9 mouse cellular contexts compared by ENCODE assay signal in genomic region chr17:88274003-88274698, GRCm38 (mm10).
DNase-seq lines count a peak whose midpoint lies in the region; ATAC-seq and TF ChIP-seq lines count a peak whose summit lies in the region.
"Had no signal": no experiment of that assay in that cellular context is flagged by ENCODE, and none has a peak within 500 bp of the region (broad histone marks: within the 10 kb centered on the region; RNA-seq: fewer than 3 reads in every experiment).

No protein-coding gene starts in this region.

- no peak for ATAC-seq in embryonic facial prominence, embryonic 13.5 days (ENCODE audit: insufficient number of reproducible peaks, insufficient read depth, low FRiP score, low TSS enrichment, low read depth)
- ATAC-seq in midbrain, postnatal 0 days (ENCODE audit: low FRiP score): peak; percentile 80

- 68% methylated on average over 14 of the region's 14 CpGs for WGBS in embryonic facial prominence, embryonic 13.5 days
- 86% methylated on average over 14 of the region's 14 CpGs for WGBS in embryonic facial prominence, embryonic 10.5 days
- 37% methylated on average over 14 of the region's 14 CpGs for WGBS in kidney, adult 2 months
- 63% methylated on average over 14 of the region's 14 CpGs for WGBS in midbrain, postnatal 0 days
- WGBS in thymus, adult 2 months: 69% methylated on average over 14 of the region's 14 CpGs

- H3K27me3 ChIP-seq in embryonic facial prominence, embryonic 13.5 days: no peaks in the 10 kb centered on the region
- no peaks in the 10 kb centered on the region for H3K27me3 ChIP-seq in embryonic facial prominence, embryonic 10.5 days (replicated peaks; ENCODE audit: low read depth, poor library complexity, severe bottlenecking)
- no peaks in the 10 kb centered on the region for H3K27me3 ChIP-seq in kidney, adult 2 months (replicated peaks; ENCODE audit: control insufficient read depth, insufficient read depth, low read length)
- no peaks in the 10 kb centered on the region for H3K27me3 ChIP-seq in midbrain, postnatal 0 days (ENCODE audit: insufficient read depth, low read length)
- no peaks in the 10 kb centered on the region for H3K27me3 ChIP-seq in thymus, adult 2 months (ENCODE audit: control insufficient read depth, insufficient read depth, low read length)
- H3K27me3 ChIP-seq: liver, embryonic 15.5 days had no signal

- TF ChIP-seq POLR2A in kidney, adult 2 months (IDR thresholded peaks at IDR 0.05; ENCODE audit: low read depth, low read length): no peak
- no peak for TF ChIP-seq POLR2A in thymus, adult 2 months (IDR thresholded peaks at IDR 0.05; ENCODE audit: control insufficient read depth, extremely low read depth, insufficient read depth, low read length, poor library complexity)

- H3K27ac ChIP-seq in embryonic facial prominence, embryonic 13.5 days: peak overlapping the region; percentile 44; the same call in 1 of the 2 replicates
- no peak overlapping the region for H3K27ac ChIP-seq in embryonic facial prominence, embryonic 10.5 days (replicated peaks)
- H3K27ac ChIP-seq in gastrocnemius, adult 2 months: peak overlapping the region; percentile 73
- peak overlapping the region; percentile 34; the same call in 1 of the 2 replicates for H3K27ac ChIP-seq in kidney, adult 2 months (ENCODE audit: insufficient read depth, low read depth, low read length)
- H3K27ac ChIP-seq in midbrain, postnatal 0 days (ENCODE audit: low read depth, low read length): peak overlapping the region; percentile 68
- H3K27ac ChIP-seq in thymus, adult 2 months (ENCODE audit: control insufficient read depth, insufficient read depth, low read length): no peak overlapping the region
- H3K27ac ChIP-seq: liver, embryonic 15.5 days had no signal

- no peak overlapping the region; the same call in 1 of the 2 replicates for H3K4me2 ChIP-seq in embryonic facial prominence, embryonic 13.5 days
- peak overlapping the region; percentile 6; the same call in 1 of the 2 replicates for H3K4me2 ChIP-seq in midbrain, postnatal 0 days (ENCODE audit: low read depth, low read length, poor library complexity, severe bottlenecking)
- H3K4me2 ChIP-seq: liver, embryonic 15.5 days had no signal

- no peak for TF ChIP-seq CTCF in gastrocnemius, adult 2 months (IDR thresholded peaks at IDR 0.05)
- TF ChIP-seq CTCF in kidney, adult 2 months (conservative IDR thresholded peaks at IDR 0.05; ENCODE audit: insufficient read depth, insufficient read length, low read depth, low read length): no peak
- no peak for TF ChIP-seq CTCF in midbrain, postnatal 0 days (IDR thresholded peaks at IDR 0.05)
- TF ChIP-seq CTCF in thymus, adult 2 months (IDR thresholded peaks at IDR 0.05; ENCODE audit: borderline replicate concordance, control insufficient read depth, extremely low read depth, insufficient read depth, low read length, poor library complexity): no peak

- H3K9ac ChIP-seq in embryonic facial prominence, embryonic 13.5 days: no peak overlapping the region
- H3K9ac ChIP-seq in midbrain, postnatal 0 days (replicated peaks; ENCODE audit: low read length, poor library complexity, severe bottlenecking): no peak overlapping the region
- H3K9ac ChIP-seq: liver, embryonic 15.5 days had no signal

- H3K36me3 ChIP-seq in embryonic facial prominence, embryonic 13.5 days: no peaks in the 10 kb centered on the region
- H3K36me3 ChIP-seq in embryonic facial prominence, embryonic 10.5 days (replicated peaks): no peaks in the 10 kb centered on the region
- no peaks in the 10 kb centered on the region for H3K36me3 ChIP-seq in kidney, adult 2 months (ENCODE audit: control insufficient read depth, insufficient read depth, low read length)
- H3K36me3 ChIP-seq in midbrain, postnatal 0 days (ENCODE audit: insufficient read depth, low read length): no peaks in the 10 kb centered on the region
- H3K36me3 ChIP-seq in thymus, adult 2 months (ENCODE audit: control insufficient read depth, insufficient read depth, low read length): no peaks in the 10 kb centered on the region
- H3K36me3 ChIP-seq: liver, embryonic 15.5 days had no signal

- H3K4me3 ChIP-seq in embryonic facial prominence, embryonic 13.5 days: no peak overlapping the region
- H3K4me3 ChIP-seq in embryonic facial prominence, embryonic 10.5 days: no peak overlapping the region
- H3K4me3 ChIP-seq in gastrocnemius, adult 2 months: peak overlapping the region; percentile 55
- H3K4me3 ChIP-seq in kidney, adult 2 months (ENCODE audit: insufficient read depth, low read depth, low read length): peak overlapping the region; percentile 30; the same call in 1 of the 2 replicates
- no peak overlapping the region for H3K4me3 ChIP-seq in midbrain, postnatal 0 days (ENCODE audit: low read depth, low read length)
- no peak overlapping the region for H3K4me3 ChIP-seq in thymus, adult 2 months (ENCODE audit: control insufficient read depth, insufficient read depth, low read length)
- H3K4me3 ChIP-seq: liver, embryonic 15.5 days had no signal

- peaks cover 7% of the 10 kb centered on the region; the same call in 1 of the 2 replicates for H3K4me1 ChIP-seq in embryonic facial prominence, embryonic 13.5 days
- H3K4me1 ChIP-seq in embryonic facial prominence, embryonic 10.5 days: no peaks in the 10 kb centered on the region
- H3K4me1 ChIP-seq in kidney, adult 2 months (ENCODE audit: control insufficient read depth, insufficient read depth, low read length): no peaks in the 10 kb centered on the region; the same call in 1 of the 2 replicates
- H3K4me1 ChIP-seq in midbrain, postnatal 0 days (ENCODE audit: insufficient read depth, low read length): no peaks in the 10 kb centered on the region
- no peaks in the 10 kb centered on the region; the same call in 1 of the 2 replicates for H3K4me1 ChIP-seq in thymus, adult 2 months (replicated peaks; ENCODE audit: control insufficient read depth, insufficient read depth, low read length)
- H3K4me1 ChIP-seq: liver, embryonic 15.5 days had no signal

- intact Hi-C loops in gastrocnemius, adult 2 months (cut with DNase I): no loop called here

- H3K9me3 ChIP-seq in embryonic facial prominence, embryonic 13.5 days: no peaks in the 10 kb centered on the region
- 0 out of 2 replicates have a peak, but pooled peaks cover 4% of the 10 kb centered on the region for H3K9me3 ChIP-seq in embryonic facial prominence, embryonic 10.5 days
- H3K9me3 ChIP-seq in midbrain, postnatal 0 days (ENCODE audit: low read length): no peaks in the 10 kb centered on the region
- H3K9me3 ChIP-seq: liver, embryonic 15.5 days had no signal

- DNase-seq in embryonic facial prominence, embryonic 10.5 days (ENCODE audit: low spot score): no peak
- peak; percentile 81 for DNase-seq in Muller cell, postnatal 12 days (ENCODE audit: inconsistent ontology term)
- DNase-seq in gastrocnemius, adult 2 months: peak; percentile 45
- peak; percentile 78 for DNase-seq in kidney, adult 2 months
- peak; percentile 66 for DNase-seq in midbrain, postnatal 0 days (ENCODE audit: low spot score)
- no peak for DNase-seq in thymus, adult 2 months
- no peak for DNase-seq in thymus, postnatal 10 days (ENCODE audit: low spot score in 2 of 2)

Comparison
In these comparisons a context has a peak if more than half of its experiments do, and no peak if none do; other contexts are left out.
1. H3K27ac ChIP-seq: peak in embryonic facial prominence, embryonic 13.5 days (single experiment), gastrocnemius, adult 2 months (single experiment), kidney, adult 2 months (single experiment) and midbrain, postnatal 0 days (single experiment); none in embryonic facial prominence, embryonic 10.5 days (single experiment) and thymus, adult 2 months (single experiment).
2. H3K4me3 ChIP-seq: peak in gastrocnemius, adult 2 months (single experiment) and kidney, adult 2 months (single experiment); none in embryonic facial prominence, embryonic 13.5 days (single experiment), embryonic facial prominence, embryonic 10.5 days (single experiment), midbrain, postnatal 0 days (single experiment) and thymus, adult 2 months (single experiment).
3. DNase-seq: peak in Muller cell, postnatal 12 days (single experiment), gastrocnemius, adult 2 months (single experiment), kidney, adult 2 months (single experiment) and midbrain, postnatal 0 days (single experiment); none in embryonic facial prominence, embryonic 10.5 days (single experiment), thymus, adult 2 months (single experiment) and thymus, postnatal 10 days (0 of 2).